Mouse (Mus musculus): Measurements from ENCODE around the gene Rpl26. TPM values are rescaled to one million over a fixed set of nuclear protein-coding genes. Genes with fewer than 3 reads are reported as not detected.

The Rpl26 gene
- polyA plus RNA-seq, 1 experiment: 1,839 TPM

GRCm38 (mm10) chr11:68886091-68886490, 15.3 kb upstream of the Rpl26 start:
- TF ChIP-seq POLR2A (IDR thresholded peaks at IDR 0.05; ENCODE audit: extremely low read depth, insufficient read depth, low read length): no peak
- TF ChIP-seq CTCF (IDR thresholded peaks at IDR 0.05; ENCODE audit: extremely low read depth, insufficient read depth, low read length): no peak
- Histone ChIP-seq H3K27ac (ENCODE audit: insufficient read depth, low read length) (no peak overlapping the region), H3K4me1 (ENCODE audit: control insufficient read depth, insufficient read depth, low read length) (no peaks in the 10 kb centered on the region), H3K4me3 (ENCODE audit: insufficient read depth, low read length) (no peak overlapping the region)

- Histone ChIP-seq H3K4me1 (ENCODE audit: control insufficient read depth, insufficient read depth, low read length) (no peaks in the 10 kb centered on the region), H3K27ac (ENCODE audit: insufficient read depth, low read length) (no peak within 1 kb of the TSS), H3K4me3 (ENCODE audit: insufficient read depth, low read length) (no peak within 1 kb of the TSS)
- TF ChIP-seq CTCF (IDR thresholded peaks at IDR 0.05; ENCODE audit: extremely low read depth, insufficient read depth, low read length) (no peak), POLR2A (IDR thresholded peaks at IDR 0.05; ENCODE audit: extremely low read depth, insufficient read depth, low read length) (no peak)
Observed at GRCm38 (mm10) chr11:68888253-68888652, 13.1 kb upstream of the Rpl26 start, which contains the start of gene Rnf222. TSS of gene Rnf222 (plus strand) at chr11:68888553.

- no peaks in the 10 kb centered on the region for H3K4me1 ChIP-seq (ENCODE audit: control insufficient read depth, insufficient read depth, low read length)
- H3K4me3 ChIP-seq (ENCODE audit: insufficient read depth, low read length): no peak overlapping the region
- TF ChIP-seq POLR2A (IDR thresholded peaks at IDR 0.05; ENCODE audit: extremely low read depth, insufficient read depth, low read length): no peak
- no peak for TF ChIP-seq CTCF (IDR thresholded peaks at IDR 0.05; ENCODE audit: extremely low read depth, insufficient read depth, low read length)
- H3K27ac ChIP-seq (ENCODE audit: insufficient read depth, low read length): no peak overlapping the region
Observed at GRCm38 (mm10) chr11:68888653-68889052, 12.7 kb upstream of the Rpl26 start.

GRCm38 (mm10) chr11:68890625-68891024, 10.8 kb upstream of the Rpl26 start:
- Histone ChIP-seq H3K4me3 (ENCODE audit: insufficient read depth, low read length) (no peak overlapping the region), H3K27ac (ENCODE audit: insufficient read depth, low read length) (no peak overlapping the region), H3K4me1 (ENCODE audit: control insufficient read depth, insufficient read depth, low read length) (no peaks in the 10 kb centered on the region)
- TF ChIP-seq POLR2A (IDR thresholded peaks at IDR 0.05; ENCODE audit: extremely low read depth, insufficient read depth, low read length) (no peak), CTCF (IDR thresholded peaks at IDR 0.05; ENCODE audit: extremely low read depth, insufficient read depth, low read length) (no peak)

- Histone ChIP-seq H3K4me1 (ENCODE audit: control insufficient read depth, insufficient read depth, low read length) (no peaks in the 10 kb centered on the region), H3K4me3 (ENCODE audit: insufficient read depth, low read length) (no peak overlapping the region), H3K27ac (ENCODE audit: insufficient read depth, low read length) (no peak overlapping the region)
- no peak for TF ChIP-seq POLR2A (IDR thresholded peaks at IDR 0.05; ENCODE audit: extremely low read depth, insufficient read depth, low read length)
- no peak for TF ChIP-seq CTCF (IDR thresholded peaks at IDR 0.05; ENCODE audit: extremely low read depth, insufficient read depth, low read length)
Observed at GRCm38 (mm10) chr11:68891823-68892222, 9.6 kb upstream of the Rpl26 start.

- no peak overlapping the region for H3K4me3 ChIP-seq (ENCODE audit: insufficient read depth, low read length)
- no peaks in the 10 kb centered on the region for H3K4me1 ChIP-seq (ENCODE audit: control insufficient read depth, insufficient read depth, low read length)
- H3K27ac ChIP-seq (ENCODE audit: insufficient read depth, low read length): no peak overlapping the region
- TF ChIP-seq POLR2A (IDR thresholded peaks at IDR 0.05; ENCODE audit: extremely low read depth, insufficient read depth, low read length) (no peak), CTCF (IDR thresholded peaks at IDR 0.05; ENCODE audit: extremely low read depth, insufficient read depth, low read length) (no peak)
Observed at GRCm38 (mm10) chr11:68892233-68892832, 9.1 kb upstream of the Rpl26 start.

- TF ChIP-seq CTCF (IDR thresholded peaks at IDR 0.05; ENCODE audit: extremely low read depth, insufficient read depth, low read length) (no peak), POLR2A (IDR thresholded peaks at IDR 0.05; ENCODE audit: extremely low read depth, insufficient read depth, low read length) (no peak)
- no peak overlapping the region for H3K4me3 ChIP-seq (ENCODE audit: insufficient read depth, low read length)
- no peaks in the 10 kb centered on the region for H3K4me1 ChIP-seq (ENCODE audit: control insufficient read depth, insufficient read depth, low read length)
Observed at GRCm38 (mm10) chr11:68893911-68894464, 7.4 kb upstream of the Rpl26 start.

GRCm38 (mm10) chr11:68896247-68896646, 5.1 kb upstream of the Rpl26 start:
- Histone ChIP-seq H3K27ac (ENCODE audit: insufficient read depth, low read length) (no peak overlapping the region), H3K4me3 (ENCODE audit: insufficient read depth, low read length) (no peak overlapping the region), H3K4me1 (ENCODE audit: control insufficient read depth, insufficient read depth, low read length) (no peaks in the 10 kb centered on the region)
- TF ChIP-seq CTCF (IDR thresholded peaks at IDR 0.05; ENCODE audit: extremely low read depth, insufficient read depth, low read length) (no peak), POLR2A (IDR thresholded peaks at IDR 0.05; ENCODE audit: extremely low read depth, insufficient read depth, low read length) (no peak)

More at GRCm38 (mm10) chr11:68893911-68894464, 7.4 kb upstream of the Rpl26 start:
- no peak overlapping the region for H3K27ac ChIP-seq (ENCODE audit: insufficient read depth, low read length)

- no peak overlapping the region for H3K27ac ChIP-seq (ENCODE audit: insufficient read depth, low read length)
- H3K4me1 ChIP-seq (ENCODE audit: control insufficient read depth, insufficient read depth, low read length): no peaks in the 10 kb centered on the region
- H3K4me3 ChIP-seq (ENCODE audit: insufficient read depth, low read length): no peak overlapping the region
- TF ChIP-seq CTCF (IDR thresholded peaks at IDR 0.05; ENCODE audit: extremely low read depth, insufficient read depth, low read length) (peak; percentile 57), POLR2A (IDR thresholded peaks at IDR 0.05; ENCODE audit: extremely low read depth, insufficient read depth, low read length) (no peak)
Observed at GRCm38 (mm10) chr11:68897120-68897519, 4.3 kb upstream of the Rpl26 start.

- Histone ChIP-seq H3K4me3 (ENCODE audit: insufficient read depth, low read length) (no peak overlapping the region), H3K4me1 (ENCODE audit: control insufficient read depth, insufficient read depth, low read length) (no peaks in the 10 kb centered on the region), H3K27ac (ENCODE audit: insufficient read depth, low read length) (no peak overlapping the region)
- no peak for TF ChIP-seq CTCF (IDR thresholded peaks at IDR 0.05; ENCODE audit: extremely low read depth, insufficient read depth, low read length)
- no peak for TF ChIP-seq POLR2A (IDR thresholded peaks at IDR 0.05; ENCODE audit: extremely low read depth, insufficient read depth, low read length)
Observed at GRCm38 (mm10) chr11:68897838-68898237, 3.5 kb upstream of the Rpl26 start.

Measured in cortical plate, adult 2 months (tissue).